8 mouse cellular contexts compared by ENCODE assay signal in the genomic region with DNA sequence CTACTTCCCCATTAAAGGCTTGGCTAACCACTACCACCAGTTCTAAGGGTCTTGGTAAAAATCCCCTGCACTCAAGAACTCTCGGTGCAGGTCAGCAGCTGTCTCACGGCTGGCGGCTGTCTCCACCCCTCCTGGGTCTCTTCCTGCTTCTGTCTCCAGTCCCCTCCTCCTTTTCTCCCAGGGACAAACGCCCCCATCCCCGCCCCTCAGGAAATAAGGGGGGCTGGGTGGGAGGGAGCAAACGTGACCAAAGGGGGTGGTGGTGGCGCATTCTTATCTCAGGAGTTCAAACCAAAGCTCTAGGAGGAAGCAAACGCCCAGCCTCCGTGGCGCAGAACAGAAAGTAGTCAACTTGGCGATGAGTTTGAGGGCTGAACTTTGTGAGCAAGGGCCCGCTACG. TPM values are rescaled to one million over a fixed set of nuclear protein-coding genes. Genes with fewer than 3 reads are reported as not detected.
DNase-seq lines count a peak whose midpoint lies in the region; ATAC-seq and TF ChIP-seq lines count a peak whose summit lies in the region.

No protein-coding gene starts in this region.

- peak overlapping the region; percentile 99 for H3K4me2 ChIP-seq in lung, embryonic 16.5 days (ENCODE audit: low read depth, low read length)

- H3K79me2 ChIP-seq in heart, adult 2 months (replicated peaks; ENCODE audit: control insufficient read depth, insufficient read depth, low read length), result no peaks in the 10 kb centered on the region

- WGBS in heart, adult 2 months, result under 1% methylated on average over 13 of the region's 13 CpGs
- WGBS in lung, embryonic 16.5 days, result under 1% methylated on average over 13 of the region's 13 CpGs

- H3K4me1 ChIP-seq in heart, adult 2 months (ENCODE audit: control insufficient read depth, insufficient read depth, low read length), result peaks cover 4% of the 10 kb centered on the region; the same call in 1 of the 2 replicates
- H3K4me1 ChIP-seq in lung, embryonic 16.5 days (replicated peaks; ENCODE audit: control insufficient read depth, insufficient read depth, low read length), result peaks cover 32% of the 10 kb centered on the region

- H3K27ac ChIP-seq in heart, adult 2 months, result peak overlapping the region; percentile 70
- peak overlapping the region; percentile 98 for H3K27ac ChIP-seq in lung, embryonic 16.5 days (ENCODE audit: low read length)

- peak; percentile 90 for TF ChIP-seq POLR2A in heart, adult 2 months (IDR thresholded peaks at IDR 0.05; ENCODE audit: insufficient read depth, low read depth, low read length)

- H3K4me3 ChIP-seq in heart, adult 2 months, result peak overlapping the region; percentile 85
- H3K4me3 ChIP-seq in lung, embryonic 16.5 days (ENCODE audit: low read length), result peak overlapping the region; percentile 81

- peak; percentile 89 for DNase-seq in Muller cell, postnatal 12 days (ENCODE audit: inconsistent ontology term)
- peak; percentile 86 for DNase-seq in c-Kit-positive CD71-negative TER-119-negative erythroid progenitor cells, embryonic 14.5 days (ENCODE audit: low read depth)
- DNase-seq in heart, adult 2 months, result peak; percentile 79 to 84
- peak; percentile 72 for DNase-seq in kidney, adult 18-20 months
- DNase-seq in skeletal muscle tissue, adult 2 months (ENCODE audit: low read depth, low spot score), result peak; percentile 66
- DNase-seq in left cerebral cortex, postnatal 4 days, result no peak
- DNase-seq in cerebellum, adult 9-11 months, result no peak

- peak; percentile 82 for ATAC-seq in lung, embryonic 16.5 days (ENCODE audit: low read depth)

- peak overlapping the region; percentile 16 for H3K9ac ChIP-seq in heart, adult 2 months (ENCODE audit: low read depth, low read length)
- peak overlapping the region; percentile 84 for H3K9ac ChIP-seq in lung, embryonic 16.5 days (ENCODE audit: low read length)

- H3K9me3 ChIP-seq in lung, embryonic 16.5 days (ENCODE audit: control insufficient read depth, low read length), result no peaks in the 10 kb centered on the region

- H3K27me3 ChIP-seq in heart, adult 2 months (ENCODE audit: control insufficient read depth, insufficient read depth, low read length), result no peaks in the 10 kb centered on the region
- peaks cover 3% of the 10 kb centered on the region; the same call in 1 of the 2 replicates for H3K27me3 ChIP-seq in lung, embryonic 16.5 days (ENCODE audit: control insufficient read depth, insufficient read depth, low read depth, low read length)

- no peak for TF ChIP-seq EP300 in heart, adult 2 months (IDR thresholded peaks at IDR 0.05; ENCODE audit: insufficient read depth, low read depth, low read length)

- TF ChIP-seq CTCF in heart, adult 2 months (IDR thresholded peaks at IDR 0.05), result no peak

- intact Hi-C loops in heart, adult 2 months (cut with DNase I), result loop anchor here (2.0 kb wide), 1 partner anchor 23 kb away; no protein-coding TSS in a partner anchor
- intact Hi-C loops in left cerebral cortex, postnatal 4 days (cut with DNase I), result no loop called here

- H3K36me3 ChIP-seq in heart, adult 2 months (ENCODE audit: control insufficient read depth, insufficient read depth, low read length), result no peaks in the 10 kb centered on the region
- H3K36me3 ChIP-seq in lung, embryonic 16.5 days (ENCODE audit: control insufficient read depth, insufficient read depth, low read length), result no peaks in the 10 kb centered on the region

RNA-seq across cellular contexts. Expression of gene Itpr3, which starts 0.9 kb away (rescaled TPM):
- total RNA-seq in heart, adult 2 months (2021), result 1 to 10 TPM; 4.6 to 6.2 TPM
- 3.4 and 6.7 TPM in 2 replicates for polyA plus RNA-seq in heart, adult 2 months (2012; rRNA removed)
- polyA plus RNA-seq in lung, embryonic 16.5 days (2015; fragmentation: Nextera tagmentation; extraction: Ambion mirVana), result 6.1 TPM in 2 replicates
- 1 to 10 TPM; 2.2 to 2.8 TPM for total RNA-seq in left cerebral cortex, postnatal 4 days (2021)

RNA-seq across cellular contexts. Expression of gene Bak1, which starts 27.4 kb away (rescaled TPM):
- total RNA-seq in heart, adult 2 months (2021), result 10 to 100 TPM; 15.0 to 16.9 TPM
- polyA plus RNA-seq in heart, adult 2 months (2012; rRNA removed), result 35.0 and 35.9 TPM in 2 replicates
- 7.8 and 8.1 TPM in 2 replicates for polyA plus RNA-seq in lung, embryonic 16.5 days (2015; fragmentation: Nextera tagmentation; extraction: Ambion mirVana)
- 10 to 100 TPM; 30.0 to 33.9 TPM for total RNA-seq in left cerebral cortex, postnatal 4 days (2021)

Comparison
In these comparisons a context has a peak if more than half of its experiments do, and no peak if none do; other contexts are left out.
1. DNase-seq: peak in Muller cell, postnatal 12 days (single experiment), c-Kit-positive CD71-negative TER-119-negative erythroid progenitor cells, embryonic 14.5 days (single experiment), heart, adult 2 months (2 of 2), kidney, adult 18-20 months (single experiment) and skeletal muscle tissue, adult 2 months (single experiment); none in left cerebral cortex, postnatal 4 days (single experiment) and cerebellum, adult 9-11 months (single experiment).